8 mouse cellular contexts compared by ENCODE assay signal in genomic region chr10:58231779-58232640, GRCm38 (mm10). TPM values are rescaled to one million over a fixed set of nuclear protein-coding genes. Genes with fewer than 3 reads are reported as not detected.
DNase-seq lines count a peak whose midpoint lies in the region; ATAC-seq lines count a peak whose summit lies in the region.
"Not testable (repeated sequence)": the region's sequence is repeated elsewhere in the genome, so short reads cannot be mapped to it uniquely, and the experiment has no call there.

No protein-coding gene starts in this region.

- 83% methylated on average over 35 of the region's 35 CpGs for WGBS in heart, embryonic 12.5 days
- WGBS in limb, embryonic 12.5 days, result 87% methylated on average over 35 of the region's 35 CpGs
- 89% methylated on average over 35 of the region's 35 CpGs for WGBS in midbrain, embryonic 13.5 days

- H3K9me3 ChIP-seq in heart, embryonic 12.5 days (replicated peaks), result peaks cover 26% of the 10 kb centered on the region
- H3K9me3 ChIP-seq in limb, embryonic 12.5 days, result peaks cover 34% of the 10 kb centered on the region
- H3K9me3 ChIP-seq in midbrain, embryonic 13.5 days, result peaks cover 18% of the 10 kb centered on the region

- H3K36me3 ChIP-seq in heart, embryonic 12.5 days; limb, embryonic 12.5 days; midbrain, embryonic 13.5 days: not testable (repeated sequence)

- peak; percentile 57 for ATAC-seq in erythroid progenitor cell, adult 5-6 weeks (replicated peaks; ENCODE audit: low FRiP score, poor library complexity, severe bottlenecking)
- ATAC-seq in heart, embryonic 12.5 days (ENCODE audit: insufficient number of reproducible peaks, low FRiP score), result peak; percentile 85
- peak; percentile 83 for ATAC-seq in limb, embryonic 12.5 days (ENCODE audit: insufficient number of reproducible peaks, insufficient read depth, low FRiP score, low TSS enrichment, low read depth)
- ATAC-seq in midbrain, embryonic 13.5 days, result peak; percentile 86

- H3K27me3 ChIP-seq in heart, embryonic 12.5 days (replicated peaks); limb, embryonic 12.5 days; midbrain, embryonic 13.5 days: not testable (repeated sequence)

- not testable (repeated sequence) for H3K4me1 ChIP-seq in heart, embryonic 12.5 days (replicated peaks); limb, embryonic 12.5 days (replicated peaks); midbrain, embryonic 13.5 days (replicated peaks)

- not testable (repeated sequence) for H3K4me2 ChIP-seq in heart, embryonic 12.5 days; limb, embryonic 12.5 days; midbrain, embryonic 13.5 days (replicated peaks)

- not testable (repeated sequence) for H3K4me3 ChIP-seq in heart, embryonic 12.5 days; limb, embryonic 12.5 days (replicated peaks); midbrain, embryonic 13.5 days (replicated peaks)

- DNase-seq in 416B (ENCODE audit: low read depth), result peak; percentile 27
- peak; percentile 39 to 61 for DNase-seq in adrenal gland, postnatal 36 days
- peak; percentile 56 for DNase-seq in kidney, adult 9 months
- peak; percentile 80 for DNase-seq in spleen, postnatal 10 days (ENCODE audit: low spot score in 2 of 2)

- not testable (repeated sequence) for H3K27ac ChIP-seq in heart, embryonic 12.5 days (ENCODE audit: poor library complexity, severe bottlenecking); limb, embryonic 12.5 days; midbrain, embryonic 13.5 days

- not testable (repeated sequence) for H3K9ac ChIP-seq in heart, embryonic 12.5 days; limb, embryonic 12.5 days (replicated peaks); midbrain, embryonic 13.5 days (replicated peaks)

RNA-seq across cellular contexts. Expression of gene Duxf3, which starts 0.5 kb away (rescaled TPM):
- total RNA-seq in adrenal gland, postnatal 36 days (2021), result not detected
- not detected in 2 replicates for total RNA-seq in erythroid progenitor cell, adult 5-6 weeks (2015; ENCODE audit: low replicate concordance)
- not detected in 2 replicates for total RNA-seq in erythroid progenitor cell, adult 5-6 weeks (2017; ENCODE audit: low replicate concordance)
- not detected in 2 replicates for polyA plus RNA-seq in heart, embryonic 12.5 days (2016; fragmentation: Nextera tagmentation; extraction: Ambion mirVana)
- polyA plus RNA-seq in limb, embryonic 12.5 days (2016; fragmentation: Nextera tagmentation; extraction: Ambion mirVana), result not detected in 2 replicates
- polyA plus RNA-seq in midbrain, embryonic 13.5 days (2015; fragmentation: Nextera tagmentation; extraction: Ambion mirVana), result not detected in 2 replicates

RNA-seq across cellular contexts. Expression of gene Gm4981, which starts 4.5 kb away (rescaled TPM):
- not detected for total RNA-seq in adrenal gland, postnatal 36 days (2021)
- not detected in 2 replicates for total RNA-seq in erythroid progenitor cell, adult 5-6 weeks (2015; ENCODE audit: low replicate concordance)
- not detected in 2 replicates for total RNA-seq in erythroid progenitor cell, adult 5-6 weeks (2017; ENCODE audit: low replicate concordance)
- polyA plus RNA-seq in heart, embryonic 12.5 days (2016; fragmentation: Nextera tagmentation; extraction: Ambion mirVana), result not detected in 2 replicates
- not detected in 2 replicates for polyA plus RNA-seq in limb, embryonic 12.5 days (2016; fragmentation: Nextera tagmentation; extraction: Ambion mirVana)
- not detected in 2 replicates for polyA plus RNA-seq in midbrain, embryonic 13.5 days (2015; fragmentation: Nextera tagmentation; extraction: Ambion mirVana)

RNA-seq across cellular contexts. Expression of gene AW822073, which starts 7.3 kb away (rescaled TPM):
- total RNA-seq in adrenal gland, postnatal 36 days (2021), result not detected
- not detected in 2 replicates for total RNA-seq in erythroid progenitor cell, adult 5-6 weeks (2015; ENCODE audit: low replicate concordance)
- total RNA-seq in erythroid progenitor cell, adult 5-6 weeks (2017; ENCODE audit: low replicate concordance), result not detected in 2 replicates
- not detected in 2 replicates for polyA plus RNA-seq in heart, embryonic 12.5 days (2016; fragmentation: Nextera tagmentation; extraction: Ambion mirVana)
- not detected in 2 replicates for polyA plus RNA-seq in limb, embryonic 12.5 days (2016; fragmentation: Nextera tagmentation; extraction: Ambion mirVana)
- not detected in 2 replicates for polyA plus RNA-seq in midbrain, embryonic 13.5 days (2015; fragmentation: Nextera tagmentation; extraction: Ambion mirVana)

RNA-seq across cellular contexts. Expression of gene Gcc2, which starts 23.3 kb away (rescaled TPM):
- 10 to 100 TPM; 40.9 to 47.4 TPM for total RNA-seq in adrenal gland, postnatal 36 days (2021)
- 10.5 and 30.6 TPM in 2 replicates for total RNA-seq in erythroid progenitor cell, adult 5-6 weeks (2015; ENCODE audit: low replicate concordance)
- total RNA-seq in erythroid progenitor cell, adult 5-6 weeks (2017; ENCODE audit: low replicate concordance), result 11.6 and 11.8 TPM in 2 replicates
- polyA plus RNA-seq in heart, embryonic 12.5 days (2016; fragmentation: Nextera tagmentation; extraction: Ambion mirVana), result 47.5 and 52.8 TPM in 2 replicates
- 62.5 and 71.3 TPM in 2 replicates for polyA plus RNA-seq in limb, embryonic 12.5 days (2016; fragmentation: Nextera tagmentation; extraction: Ambion mirVana)
- polyA plus RNA-seq in midbrain, embryonic 13.5 days (2015; fragmentation: Nextera tagmentation; extraction: Ambion mirVana), result 92.3 and 97.7 TPM in 2 replicates

Comparison
In these comparisons a context has a peak if more than half of its experiments do, and no peak if none do; other contexts are left out.
1. DNase-seq: peak in every context shown above with its lines; median percentile 80 in spleen, postnatal 10 days; 56 in kidney, adult 9 months; 50 in adrenal gland, postnatal 36 days; 27 in 416B.